Mouse (Mus musculus) adrenal gland, postnatal 10 days (tissue): Measurements from ENCODE around the gene Mocs3. TPM values are rescaled to one million over a fixed set of nuclear protein-coding genes. Genes with fewer than 3 reads are reported as not detected.
A peak's percentile ranks its signal among the peaks of the same experiment; 100 is the strongest.

ENCODE experiments used
- DNase-seq: peaks from one replicate; pipeline ENCODE4 v3.0.0; 2021; ENCODE audit warnings: mixed read lengths
- total RNA-seq, 2 experiments: library from RNA; stranded (reverse); gene quantifications; 2 replicates each; pipeline ENCODE4 v1.2.3; 2021

Gene Mocs3
- total RNA-seq, 2 experiments from 2014 or later = 10.1 to 15.2 TPM

DNA sequence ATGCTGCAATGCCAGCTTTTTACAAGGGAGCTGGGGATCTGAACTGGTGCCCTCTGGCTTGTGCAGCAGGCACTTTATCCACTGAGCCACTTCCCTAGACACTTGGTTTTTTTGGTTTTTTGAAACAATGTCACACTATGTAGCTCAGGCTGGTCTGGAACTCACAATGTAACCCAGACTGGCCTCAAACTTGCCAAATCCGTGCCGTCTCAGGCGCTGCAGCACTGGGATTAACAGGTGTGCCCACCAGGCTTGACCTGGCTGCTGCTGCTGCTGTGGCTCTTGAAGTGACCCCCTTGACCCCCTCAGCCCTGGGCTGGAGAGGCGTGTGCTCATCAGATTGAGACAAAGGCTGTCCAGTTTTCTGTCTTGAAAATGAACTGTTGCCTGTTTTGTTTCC is 7.9 kb downstream of the Mocs3 start:
- DNase-seq = no peak

DNA sequence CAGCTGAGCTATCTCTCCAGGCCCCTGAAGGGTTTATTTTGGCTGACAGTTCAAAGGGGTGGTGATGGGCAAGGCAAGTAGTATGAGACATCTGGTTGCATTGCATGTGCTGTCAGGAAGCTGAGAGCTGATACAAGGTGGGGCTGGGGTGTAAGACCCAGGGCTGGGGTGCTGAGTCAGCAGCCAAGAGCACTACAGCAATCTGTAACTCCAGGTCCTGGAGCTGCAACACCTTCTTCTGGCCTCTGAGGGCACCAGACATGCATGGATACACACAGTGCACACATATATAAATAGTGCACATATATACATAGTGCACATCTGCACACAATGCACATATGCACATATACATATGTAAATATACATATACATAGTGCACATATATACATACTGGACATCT is 12.4 kb downstream of the Mocs3 start:
- no peak for DNase-seq

DNA sequence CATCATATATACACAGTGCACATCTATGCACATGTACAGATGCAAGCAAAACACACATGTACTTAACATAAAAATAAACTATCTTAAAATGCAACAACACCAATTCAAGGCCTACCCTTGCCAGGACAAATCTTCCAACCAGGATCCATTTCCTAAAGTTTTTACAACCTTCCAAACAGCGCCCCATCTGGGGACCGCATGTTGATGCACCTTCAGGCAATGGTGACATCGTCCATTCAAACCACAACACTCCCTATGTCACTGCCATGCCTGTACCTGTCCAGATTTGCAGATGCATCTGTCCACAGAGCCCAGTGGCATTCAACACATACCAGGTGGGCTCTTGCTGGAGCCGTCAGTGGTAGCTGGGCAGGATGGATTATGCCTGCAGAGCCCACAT is 12.9 kb downstream of the Mocs3 start:
- DNase-seq = no peak

DNA sequence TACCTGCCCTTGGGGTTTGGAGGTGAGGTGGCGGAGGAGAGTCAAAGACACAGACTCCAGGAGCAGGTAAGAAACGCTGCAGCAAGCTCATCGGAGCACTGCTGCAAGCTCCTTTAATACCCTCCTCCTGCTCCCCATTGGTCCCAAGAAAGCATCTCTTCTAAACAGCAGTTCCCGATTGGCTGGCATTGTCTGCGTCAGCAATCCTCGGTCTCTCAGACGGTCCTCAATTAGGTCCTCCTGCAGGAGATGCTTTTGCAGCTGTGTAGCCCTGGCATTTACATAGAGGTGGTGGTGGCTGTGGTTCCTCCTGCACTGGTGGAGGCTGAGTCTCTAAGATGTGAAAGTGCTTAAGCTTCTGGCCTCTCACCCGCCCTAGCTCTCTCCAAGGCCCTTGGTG is 15.1 kb downstream of the Mocs3 start:
- no peak for DNase-seq

DNA sequence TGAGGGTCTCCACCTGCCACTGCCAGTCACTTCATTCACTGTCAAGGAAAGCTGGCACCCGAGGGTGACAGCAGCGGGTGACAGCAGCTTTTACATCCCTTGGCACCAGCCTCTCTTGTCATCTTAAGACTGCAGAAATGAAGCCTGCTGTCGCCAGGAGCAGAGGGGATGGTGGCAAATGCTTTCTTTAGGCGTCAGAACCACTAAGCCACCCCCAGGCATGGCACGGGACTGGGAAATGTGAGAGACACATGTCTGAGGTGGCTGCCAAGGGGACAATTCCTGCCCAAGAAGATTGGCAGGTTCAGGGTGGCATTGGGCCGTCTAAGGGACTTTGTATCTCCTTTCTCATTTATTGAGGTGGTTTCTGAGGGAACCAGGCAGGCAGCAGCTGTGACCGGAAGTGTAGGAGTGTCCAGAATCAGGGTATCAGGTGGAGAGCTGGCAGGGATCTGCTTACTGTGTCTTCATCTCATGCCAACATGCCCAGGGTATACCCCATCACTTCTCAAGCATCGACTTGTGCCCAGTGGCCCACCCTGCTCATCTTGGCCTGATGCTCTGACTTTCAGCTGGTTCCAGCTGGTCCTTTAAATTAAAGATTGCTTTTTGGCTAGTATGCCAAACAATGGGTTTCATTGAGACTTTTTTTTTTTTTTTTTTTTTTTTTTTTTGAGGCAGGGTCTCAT is 17.9 kb downstream of the Mocs3 start:
- DNase-seq = no peak

DNA sequence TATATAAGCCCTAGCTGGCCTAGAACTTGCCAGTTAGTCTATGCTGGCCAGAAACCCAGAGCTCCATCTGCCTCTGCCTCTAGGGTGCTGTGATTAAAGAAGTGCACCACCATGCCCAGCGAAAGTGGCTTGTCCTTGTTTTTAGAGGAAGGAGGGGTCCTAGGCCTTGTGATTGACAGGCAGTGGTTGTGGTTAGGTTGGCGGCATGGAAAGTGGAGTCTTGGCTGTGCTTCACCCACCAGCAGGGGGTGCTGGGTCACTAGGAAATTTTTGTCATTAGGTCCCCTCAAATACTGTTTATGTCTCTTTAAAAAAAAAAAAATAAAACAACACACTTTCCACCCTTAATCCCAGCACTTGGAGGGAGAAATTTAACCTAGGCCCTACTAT is 18.4 kb downstream of the Mocs3 start:
- DNase-seq = peak; percentile 25

DNA sequence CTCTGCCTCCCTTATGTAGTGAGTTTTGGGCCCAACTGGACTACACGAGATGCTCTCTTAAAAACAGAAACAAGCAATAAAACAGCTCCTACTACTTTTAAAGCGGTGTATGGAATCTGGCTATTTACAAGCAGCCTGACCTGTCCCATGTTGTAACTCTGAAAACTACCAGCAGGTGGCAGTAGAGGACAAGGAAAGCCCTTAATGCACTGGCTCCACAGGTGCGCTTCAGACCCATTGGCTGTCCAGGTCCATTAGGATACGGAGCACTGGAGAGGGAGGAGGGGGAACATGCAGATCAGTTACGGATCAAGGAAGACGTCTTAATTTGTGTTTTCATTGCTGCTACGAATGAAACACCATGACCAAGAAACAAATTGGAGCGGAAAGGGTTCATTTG is 19.8 kb downstream of the Mocs3 start:
- peak; percentile 91 for DNase-seq

DNA sequence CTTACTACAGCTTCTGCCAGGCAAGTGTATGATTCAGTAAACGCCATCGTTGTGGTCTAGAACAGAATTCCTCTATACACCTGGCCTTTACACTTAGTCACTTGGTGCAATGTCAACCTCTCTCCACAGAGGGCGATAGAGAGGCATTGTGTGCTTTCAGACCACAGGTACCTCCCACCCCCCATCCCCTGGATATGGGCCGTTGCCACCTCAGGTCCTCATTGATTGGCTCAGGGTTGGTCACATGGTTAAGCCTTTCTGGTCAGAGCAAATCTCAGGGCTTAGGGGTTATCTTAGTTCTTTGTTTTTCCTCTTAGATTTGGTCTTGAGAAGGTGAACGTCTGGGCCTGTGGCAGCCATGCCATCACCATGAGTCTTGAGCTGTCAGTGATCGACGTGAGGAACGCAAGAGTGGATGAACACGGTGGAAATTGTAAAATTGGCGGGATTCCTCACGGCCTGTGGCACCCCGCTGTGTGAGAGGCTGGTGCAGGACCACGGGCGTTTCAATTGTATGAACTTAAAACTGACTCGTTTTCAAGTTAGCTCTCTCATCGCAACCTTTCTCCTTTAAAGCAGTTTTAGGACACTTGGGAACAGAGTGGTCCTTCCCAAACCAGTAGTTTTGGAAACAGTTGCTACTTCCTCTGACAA is 22.3 kb downstream of the Mocs3 start:
- peak; percentile 22 for DNase-seq

DNA sequence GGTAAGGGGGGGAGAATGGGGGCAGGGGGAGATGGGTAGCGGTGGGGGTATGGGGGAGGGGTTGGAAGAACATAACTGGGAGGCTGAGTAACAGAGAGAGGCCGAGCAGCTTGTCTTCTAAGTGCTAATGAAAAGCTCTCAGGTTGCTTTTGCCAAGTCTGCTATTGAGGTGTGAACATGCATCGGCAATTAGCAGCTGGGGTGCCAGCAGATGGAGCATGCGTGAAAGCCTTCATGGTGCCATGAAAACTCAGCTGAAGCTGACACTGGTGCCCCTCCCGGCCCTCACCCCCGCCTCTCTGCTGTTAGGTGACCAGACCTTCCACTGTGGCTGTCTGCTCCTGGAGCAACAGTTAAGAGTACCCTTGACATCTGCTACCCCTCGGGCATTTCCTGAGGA is 23.4 kb downstream of the Mocs3 start:
- DNase-seq = no peak

DNA sequence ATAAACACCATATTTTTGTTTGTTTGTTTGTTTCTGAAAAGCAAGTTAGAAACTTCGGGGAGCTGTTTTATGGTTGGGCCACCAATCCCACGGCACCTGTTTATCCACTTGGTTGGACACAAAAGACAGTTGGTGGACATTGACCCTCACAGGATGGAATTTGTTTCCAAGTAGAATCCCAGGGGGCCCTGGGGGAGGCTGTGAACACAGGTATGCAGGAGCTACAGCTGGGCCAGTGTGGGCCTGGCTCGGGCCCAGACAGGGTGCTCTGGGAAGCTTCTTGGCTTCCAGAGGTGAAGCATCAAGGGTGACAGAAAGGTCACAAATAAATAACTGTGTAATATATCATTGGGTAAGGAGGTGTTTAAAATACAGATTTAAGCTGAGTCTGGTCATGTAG is 26.1 kb downstream of the Mocs3 start:
- no peak for DNase-seq

DNA sequence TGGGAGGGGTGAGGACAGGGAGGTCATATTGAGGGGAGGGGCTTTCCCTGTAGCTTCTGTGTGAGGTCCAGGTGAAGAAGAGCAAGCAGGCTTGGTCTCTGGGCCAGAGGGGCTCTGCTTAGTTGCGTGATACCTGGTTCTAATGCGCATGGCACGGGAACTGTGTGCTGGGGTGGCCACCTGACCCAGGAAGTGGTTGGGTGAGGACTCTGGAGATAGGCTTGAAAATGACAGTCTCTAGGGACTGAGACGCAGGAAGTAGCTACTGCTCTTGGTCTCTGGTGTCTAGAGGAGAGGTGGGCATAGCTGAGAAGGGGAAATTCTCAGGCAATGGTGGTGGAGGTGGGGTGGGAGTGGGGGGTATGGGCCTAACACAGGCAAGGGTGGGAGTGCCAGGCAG is 26.8 kb downstream of the Mocs3 start:
- DNase-seq = no peak

DNA sequence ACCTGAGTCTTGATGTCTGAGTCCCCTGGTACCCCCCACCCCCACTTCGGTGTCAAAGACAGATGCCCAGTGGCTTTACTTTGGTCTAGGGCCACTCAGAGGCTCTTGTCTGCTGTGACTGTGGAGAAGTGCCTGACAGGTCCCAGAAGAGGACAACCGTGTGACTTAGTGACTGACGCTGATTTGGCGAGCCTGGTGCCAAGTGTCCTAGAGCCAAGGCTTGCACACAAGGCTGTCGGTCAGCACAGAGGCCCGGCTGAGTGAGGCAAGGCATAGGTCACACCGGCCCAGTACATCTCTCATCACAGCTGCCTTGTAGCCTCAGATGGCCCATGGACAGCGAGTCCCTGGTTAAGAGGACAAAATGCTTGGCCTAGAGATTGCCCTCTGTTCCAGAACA is 28.6 kb downstream of the Mocs3 start:
- DNase-seq = peak; percentile 30

DNA sequence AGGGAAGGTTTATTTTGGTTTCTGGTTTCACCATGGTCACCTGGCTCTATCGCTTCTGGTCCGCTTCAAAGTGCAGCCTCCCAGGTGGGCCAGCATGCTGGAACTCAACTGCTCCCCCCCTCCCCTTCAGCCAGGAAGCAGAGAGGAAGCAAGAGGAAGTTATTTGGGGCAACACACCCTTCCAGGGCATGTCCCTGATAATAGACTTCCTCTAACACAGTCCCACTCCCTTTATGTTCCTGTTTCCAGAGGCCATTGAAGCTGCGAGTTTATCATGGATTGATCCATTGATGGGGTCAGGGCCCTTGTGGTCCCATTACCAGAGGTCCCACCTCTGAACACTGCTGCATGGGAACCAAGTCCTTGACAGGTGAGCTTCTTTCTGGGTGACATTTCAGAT is 29.7 kb downstream of the Mocs3 start:
- DNase-seq = no peak

DNA sequence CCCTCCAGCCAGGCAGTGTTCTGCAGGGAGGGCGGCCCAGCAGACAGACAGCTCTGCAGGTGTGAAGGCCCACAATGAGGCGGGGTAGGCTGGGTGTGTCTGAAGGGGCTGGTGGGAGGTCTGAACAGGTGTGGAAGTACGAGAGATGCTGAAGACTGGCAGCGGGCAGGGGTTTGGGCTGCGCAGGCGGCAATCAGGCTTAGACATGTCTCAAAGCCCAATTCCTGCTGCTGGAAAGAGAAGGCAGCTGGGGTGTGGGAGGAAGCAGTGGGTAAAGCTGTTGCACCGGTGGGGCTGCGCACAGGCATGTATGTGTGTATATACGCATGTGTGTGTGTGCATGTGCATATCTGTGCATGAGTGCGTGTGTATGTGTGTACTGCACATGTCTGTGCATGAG is 30.5 kb downstream of the Mocs3 start:
- DNase-seq = no peak

DNA sequence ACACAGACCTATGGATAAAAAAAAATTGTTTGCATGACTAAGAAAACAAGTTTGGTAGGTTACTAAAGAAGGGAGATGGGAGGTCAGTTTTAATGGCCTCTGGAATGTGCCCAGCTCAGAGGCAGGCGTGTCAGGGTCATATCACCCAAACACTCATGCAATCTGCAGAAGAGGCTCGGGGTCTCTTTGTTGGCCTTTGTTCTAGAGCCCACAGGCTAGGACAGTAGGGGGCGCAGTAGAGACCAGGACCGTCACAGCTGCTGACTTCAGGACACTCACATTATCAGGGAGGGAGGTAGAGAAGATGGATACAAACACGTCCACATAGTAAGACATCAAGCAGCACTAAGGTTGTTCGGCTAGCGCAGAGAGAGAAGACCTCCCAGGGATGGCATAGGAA is 37.6 kb downstream of the Mocs3 start:
- DNase-seq = peak; percentile 50

DNA sequence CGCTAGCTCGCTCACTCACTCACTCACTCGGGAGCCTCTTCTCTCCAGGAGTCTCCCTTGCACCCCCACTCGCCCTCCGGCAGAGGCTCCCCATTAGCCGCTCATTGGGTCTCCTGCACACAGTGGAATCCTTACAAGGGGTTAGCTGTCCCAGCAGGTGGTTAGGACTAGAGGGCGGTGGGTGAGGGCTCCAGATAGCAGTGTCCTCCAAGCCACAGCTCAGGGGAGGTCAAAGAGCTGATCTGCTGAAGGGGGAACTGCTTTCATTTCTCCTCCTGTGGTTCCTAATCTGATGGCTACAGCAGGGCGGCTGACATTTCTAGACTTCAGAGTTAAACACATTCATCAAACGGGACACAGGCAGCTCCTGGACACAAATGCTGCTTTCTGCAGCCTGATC is 43.0 kb downstream of the Mocs3 start:
- DNase-seq = no peak

DNA sequence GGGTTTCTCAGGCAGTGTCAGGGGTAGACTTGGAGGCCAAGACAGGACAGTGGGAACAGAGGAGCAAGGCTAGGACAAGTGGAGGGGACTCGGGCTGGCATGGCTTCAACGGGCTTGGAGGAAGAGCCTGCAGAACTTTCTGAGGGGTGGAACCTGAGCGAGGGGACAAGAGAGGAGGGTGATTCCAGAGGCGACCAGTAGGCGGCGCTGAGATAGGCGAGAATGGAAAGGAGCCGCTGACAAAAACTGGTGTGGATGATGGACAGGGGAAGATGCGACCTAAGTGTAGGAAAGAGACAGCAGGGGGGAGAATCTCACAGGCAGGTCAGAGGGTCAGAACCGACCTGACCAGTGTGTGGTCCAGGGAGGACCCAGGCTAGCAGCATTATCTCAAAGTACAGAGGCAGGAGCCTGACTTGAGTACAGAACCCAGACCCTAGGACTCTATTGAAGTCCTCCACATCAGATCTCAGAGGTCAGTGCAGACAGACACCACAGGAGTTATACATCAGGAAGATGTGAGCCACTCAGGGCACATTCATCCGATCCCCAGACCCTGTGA is 44.0 kb downstream of the Mocs3 start:
- peak; percentile 87 for DNase-seq

DNA sequence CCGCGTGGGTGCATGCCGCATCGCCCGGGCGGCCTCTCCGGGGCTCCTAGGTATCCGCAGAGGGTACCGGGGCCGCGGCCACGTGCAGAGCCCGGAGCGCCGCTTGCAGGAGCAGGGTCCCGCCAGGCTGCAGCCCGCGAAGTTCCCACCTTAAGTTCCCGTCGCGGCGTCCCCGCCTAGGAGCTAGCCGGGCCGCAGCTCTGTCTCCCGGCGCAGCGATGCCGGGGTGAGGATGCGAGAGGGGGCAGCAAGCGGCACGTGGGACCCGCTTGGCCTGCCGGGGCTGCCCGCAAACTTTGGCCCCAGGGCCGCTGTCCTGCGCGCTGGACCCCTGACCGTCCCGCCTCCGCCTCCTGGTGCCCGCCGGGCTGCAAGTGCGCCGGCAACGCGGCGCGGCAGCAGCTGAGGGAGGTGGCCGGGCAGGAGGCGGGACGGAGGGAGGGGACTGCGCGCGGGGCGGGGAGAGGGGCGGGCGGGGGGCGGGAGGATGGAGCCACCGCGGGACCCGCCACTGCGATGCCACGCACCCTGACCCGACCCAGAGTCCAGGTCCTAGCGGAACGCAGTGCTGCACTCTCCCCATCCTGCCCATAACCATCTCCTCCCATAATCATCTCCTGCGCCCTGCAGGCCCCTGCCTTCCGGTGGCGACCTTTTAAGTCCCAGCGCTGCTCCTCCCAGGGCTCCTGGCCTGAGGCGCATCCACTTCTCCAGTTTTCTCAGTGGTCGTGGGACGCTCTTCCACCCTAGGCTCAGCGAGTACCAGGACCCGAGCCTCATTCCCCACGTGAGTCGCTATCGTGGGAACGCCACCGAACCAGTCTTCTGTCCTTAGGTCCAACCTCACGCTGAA is 50.5 kb downstream of the Mocs3 start:
- peak; percentile 70 for DNase-seq

DNA sequence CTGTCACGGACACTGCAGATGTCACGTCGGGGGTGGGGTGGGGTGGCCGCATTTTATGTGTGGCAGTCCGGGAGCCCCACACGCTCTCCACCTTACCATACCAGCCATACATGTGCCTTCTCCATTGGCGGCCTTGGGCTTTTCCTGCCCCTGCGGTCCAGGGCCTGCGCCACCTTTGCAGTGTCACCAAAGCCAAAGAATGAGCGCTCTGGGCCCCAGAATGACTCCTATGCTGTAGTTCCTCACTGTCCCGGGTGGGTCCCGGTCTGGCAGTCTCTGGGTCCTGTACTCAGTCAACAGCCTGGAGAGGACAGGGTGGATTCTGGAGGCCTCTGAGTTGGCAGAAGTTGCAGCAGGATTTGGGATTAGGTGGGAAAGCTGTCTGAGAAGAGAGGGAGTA is 51.2 kb downstream of the Mocs3 start, which contains the start of gene Kcng1:
Kcng1 (minus strand) TSS at position 155 of the 400 bp plus-strand sequence.
- DNase-seq = no peak
